Mouse (Mus musculus) midbrain, embryonic 15.5 days (tissue): ENCODE measurements around the gene Fndc3b. TPM values are rescaled to one million over a fixed set of nuclear protein-coding genes. Genes with fewer than 3 reads are reported as not detected.
A peak's percentile ranks its signal among the peaks of the same experiment; 100 is the strongest.

ENCODE experiments used
- ATAC-seq: fragments of 200-750 bp; cut with Nextera tagmentation; replicated peaks from 2 replicates; pipeline ENCODE4 v1.8.0; 2017; ENCODE audit warnings: moderate TSS enrichment
- H3K27ac ChIP-seq: fragments of 300-500 bp; sonication (generic); 2 replicates; pipeline ENCODE4 v1.5.1; 2015; ENCODE audit warnings: mild to moderate bottlenecking, inconsistent platforms
- H3K27me3 ChIP-seq: fragments of 300-500 bp; sonication (generic); replicated peaks from 2 replicates; pipeline ENCODE4 v1.6.1; 2015; ENCODE audit warnings: inconsistent platforms
- H3K36me3 ChIP-seq: fragments of 300-500 bp; sonication (generic); replicated peaks from 2 replicates; pipeline ENCODE4 v1.6.1; 2015; ENCODE audit warnings: inconsistent platforms
- H3K4me1 ChIP-seq: fragments of 300-500 bp; sonication (generic); 2 replicates; pipeline ENCODE4 v1.6.1; 2015; ENCODE audit warnings: inconsistent platforms
- H3K4me2 ChIP-seq: fragments of 300-500 bp; sonication (generic); 2 replicates; pipeline ENCODE4 v1.6.1; 2015; ENCODE audit warnings: inconsistent platforms, mild to moderate bottlenecking, moderate library complexity
- H3K4me3 ChIP-seq: fragments of 300-500 bp; sonication (generic); 2 replicates; pipeline ENCODE4 v1.5.1; 2015; ENCODE audit warnings: mild to moderate bottlenecking, inconsistent platforms
- H3K9ac ChIP-seq: fragments of 300-500 bp; sonication (generic); 2 replicates; pipeline ENCODE4 v1.6.1; 2015; ENCODE audit warnings: mild to moderate bottlenecking, inconsistent platforms
- H3K9me3 ChIP-seq: fragments of 300-500 bp; sonication (generic); 2 replicates; pipeline ENCODE4 v1.6.1; 2016; ENCODE audit warnings: inconsistent platforms
- WGBS: fragments of 180-500 bp; shearing (Covaris S2); methylation state at CpG from one replicate; pipeline ENCODE4 v1.1.7; 2015; ENCODE audit warnings: mixed read lengths; 5-methylcytosine and 5-hydroxymethylcytosine counted together
- polyA plus RNA-seq: library from polyadenylated mRNA; unstranded; fragments of >200 nt; fragmentation: Nextera tagmentation; extraction: Ambion mirVana; gene quantifications from 2 replicates; pipeline ENCODE4 v1.2.1, GENCODE M21; 2015

Fndc3b gene
- polyA plus RNA-seq, 1 experiment from 2014 or later = 9.7 TPM

DNA sequence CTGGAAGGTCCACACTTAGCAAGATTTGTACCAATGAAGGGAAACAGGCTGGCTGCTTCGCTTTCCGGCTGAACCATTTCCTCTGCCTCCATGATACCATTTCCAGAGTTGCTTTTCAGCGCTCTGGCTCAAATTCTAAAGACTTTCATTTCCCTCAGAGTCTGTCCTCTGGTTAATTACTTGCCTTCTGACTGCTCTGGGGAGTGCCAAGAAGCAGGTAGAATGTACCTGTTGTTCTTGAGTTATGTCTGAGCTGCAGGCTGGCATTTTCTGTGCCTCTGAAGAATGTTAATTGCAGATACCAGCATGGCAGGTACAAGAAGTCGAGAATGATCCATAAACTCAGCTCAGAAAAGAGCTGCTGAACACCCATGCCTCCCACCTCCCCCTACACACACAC lies 100.6 kb downstream of the Fndc3b start:
- Histone ChIP-seq H3K27me3 (no peaks in the 10 kb centered on the region), H3K27ac (no peak overlapping the region), H3K4me2 (no peak overlapping the region), H3K4me1 (peaks cover 3% of the 10 kb centered on the region), H3K36me3 (no peaks in the 10 kb centered on the region), H3K9ac (no peak overlapping the region), H3K9me3 (no peaks in the 10 kb centered on the region), H3K4me3 (no peak overlapping the region)
- no peak for ATAC-seq
- WGBS = 83% methylated on average over 4 of the region's 4 CpGs

DNA sequence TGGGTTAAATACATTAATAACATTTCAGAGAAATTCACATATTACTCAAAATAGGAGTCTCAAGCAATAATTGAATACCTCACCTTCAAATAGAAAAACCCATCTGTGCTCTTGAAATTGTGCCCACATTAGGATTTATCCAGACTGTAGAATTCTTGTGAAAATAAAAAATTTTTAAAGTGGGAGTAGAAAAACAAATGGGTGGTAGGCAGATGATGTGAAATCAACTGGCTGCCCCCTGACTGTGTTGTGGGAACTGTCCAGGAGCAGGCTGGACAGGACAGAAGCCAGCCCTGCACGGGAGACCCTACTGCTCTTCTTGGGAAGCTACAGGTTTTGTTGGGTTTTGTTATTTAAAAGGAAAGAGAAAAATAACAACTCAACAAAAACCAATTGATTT lies 101.0 kb downstream of the Fndc3b start:
- ATAC-seq = no peak
- H3K4me2 ChIP-seq = no peak overlapping the region
- H3K9me3 ChIP-seq = no peaks in the 10 kb centered on the region
- no peak overlapping the region for H3K4me3 ChIP-seq
- H3K9ac ChIP-seq = no peak overlapping the region
- H3K4me1 ChIP-seq = peaks cover 2% of the 10 kb centered on the region; the same call in 1 of the 2 replicates
- 80% methylated on average over 1 of the region's 1 CpGs for WGBS
- no peaks in the 10 kb centered on the region for H3K27me3 ChIP-seq
- no peaks in the 10 kb centered on the region for H3K36me3 ChIP-seq
- no peak overlapping the region for H3K27ac ChIP-seq

GRCm38 (mm10) chr3:27607796-27608151 lies 103.3 kb downstream of the Fndc3b start:
- no peak overlapping the region for H3K9ac ChIP-seq

DNA sequence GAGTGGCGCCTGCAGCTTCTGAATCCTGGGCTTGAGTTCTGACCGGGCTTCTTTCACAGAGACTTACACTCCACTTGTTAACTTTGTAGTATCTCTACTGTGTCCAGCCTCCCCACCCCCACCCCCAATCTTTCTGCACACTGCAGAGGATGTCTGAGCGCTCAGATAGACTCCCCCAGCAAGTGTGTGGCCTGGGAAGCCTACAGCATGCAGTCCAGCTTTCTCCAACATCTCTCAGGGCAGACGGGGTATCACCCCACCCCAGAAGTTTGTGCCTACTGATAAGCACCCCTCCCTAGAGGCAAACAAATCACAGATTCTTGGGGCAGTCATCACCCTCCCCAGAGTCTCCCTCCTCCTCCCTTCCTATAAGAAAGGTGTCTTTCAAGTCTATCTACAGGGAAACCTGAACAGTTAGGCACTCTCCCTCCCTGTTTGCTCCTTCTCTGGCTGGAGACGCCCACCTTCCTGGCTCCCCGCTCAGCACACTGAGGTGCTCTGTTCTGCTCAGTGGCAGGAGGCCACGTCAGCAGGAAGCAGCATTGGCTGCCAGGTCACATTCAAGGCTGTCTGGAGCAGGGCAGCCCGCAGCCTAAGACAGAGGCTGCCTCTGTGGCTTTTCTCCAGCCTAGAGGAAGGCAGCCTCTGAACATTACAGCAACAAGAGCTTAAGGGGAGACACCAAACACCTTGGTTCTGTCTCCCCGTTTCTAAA lies 103.9 kb downstream of the Fndc3b start:
- H3K4me2 ChIP-seq = no peak overlapping the region
- no peaks in the 10 kb centered on the region for H3K36me3 ChIP-seq
- H3K4me1 ChIP-seq = peaks cover 2% of the 10 kb centered on the region; the same call in 1 of the 2 replicates
- 0 out of 2 replicates have a peak overlapping the region, but pooled peaks have one; percentile 51 for H3K27ac ChIP-seq
- WGBS = 64% methylated on average over 9 of the region's 9 CpGs
- no peak overlapping the region for H3K9ac ChIP-seq
- no peaks in the 10 kb centered on the region for H3K9me3 ChIP-seq
- H3K4me3 ChIP-seq = no peak overlapping the region
- H3K27me3 ChIP-seq = no peaks in the 10 kb centered on the region
- peak; percentile 82 for ATAC-seq

More at GRCm38 (mm10) chr3:27607796-27608151, 103.3 kb downstream of the Fndc3b start:
- H3K4me1 ChIP-seq = peaks cover 2% of the 10 kb centered on the region; the same call in 1 of the 2 replicates
- H3K4me2 ChIP-seq = no peak overlapping the region
- H3K36me3 ChIP-seq = no peaks in the 10 kb centered on the region
- H3K27me3 ChIP-seq = no peaks in the 10 kb centered on the region
- no peaks in the 10 kb centered on the region for H3K9me3 ChIP-seq
- WGBS = 72% methylated on average over 7 of the region's 7 CpGs
- H3K27ac ChIP-seq = 0 out of 2 replicates have a peak overlapping the region, but pooled peaks have one; percentile 51
- no peak overlapping the region for H3K4me3 ChIP-seq
- ATAC-seq = no peak

- no peak for ATAC-seq
- 90% methylated on average over 6 of the region's 6 CpGs for WGBS
Observed at GRCm38 (mm10) chr3:27606626-27607025, 104.5 kb downstream of the Fndc3b start.

GRCm38 (mm10) chr3:27605613-27606012 lies 105.5 kb downstream of the Fndc3b start:
- H3K27me3 ChIP-seq = no peaks in the 10 kb centered on the region
- H3K9me3 ChIP-seq = no peaks in the 10 kb centered on the region
- 92% methylated on average over 4 of the region's 4 CpGs for WGBS
- no peak overlapping the region for H3K9ac ChIP-seq
- no peak overlapping the region for H3K4me2 ChIP-seq
- H3K4me1 ChIP-seq = peaks cover 5% of the 10 kb centered on the region; the same call in 1 of the 2 replicates
- no peaks in the 10 kb centered on the region for H3K36me3 ChIP-seq
- H3K4me3 ChIP-seq = no peak overlapping the region
- ATAC-seq = no peak
- H3K27ac ChIP-seq = no peak overlapping the region

More at GRCm38 (mm10) chr3:27606626-27607025, 104.5 kb downstream of the Fndc3b start:
- Histone ChIP-seq H3K4me1 (peaks cover 2% of the 10 kb centered on the region; the same call in 1 of the 2 replicates), H3K9ac (no peak overlapping the region), H3K36me3 (no peaks in the 10 kb centered on the region), H3K4me3 (no peak overlapping the region), H3K27ac (no peak overlapping the region), H3K27me3 (no peaks in the 10 kb centered on the region), H3K9me3 (no peaks in the 10 kb centered on the region), H3K4me2 (no peak overlapping the region)

GRCm38 (mm10) chr3:27605081-27605480 lies 106.0 kb downstream of the Fndc3b start:
- Histone ChIP-seq H3K27ac (no peak overlapping the region), H3K4me1 (peaks cover 5% of the 10 kb centered on the region; the same call in 1 of the 2 replicates), H3K36me3 (no peaks in the 10 kb centered on the region), H3K9ac (no peak overlapping the region), H3K4me2 (no peak overlapping the region), H3K4me3 (no peak overlapping the region), H3K9me3 (no peaks in the 10 kb centered on the region), H3K27me3 (no peaks in the 10 kb centered on the region)
- ATAC-seq = no peak
- WGBS = 95% methylated on average over 3 of the region's 3 CpGs

- peaks cover 5% of the 10 kb centered on the region; the same call in 1 of the 2 replicates for H3K4me1 ChIP-seq
- no peak for ATAC-seq
- H3K27ac ChIP-seq = no peak overlapping the region
- no peak overlapping the region for H3K4me2 ChIP-seq
- no peaks in the 10 kb centered on the region for H3K9me3 ChIP-seq
- H3K9ac ChIP-seq = no peak overlapping the region
- no peaks in the 10 kb centered on the region for H3K27me3 ChIP-seq
- H3K36me3 ChIP-seq = no peaks in the 10 kb centered on the region
- no peak overlapping the region for H3K4me3 ChIP-seq
- WGBS = 84% methylated on average over 4 of the region's 4 CpGs
Observed at GRCm38 (mm10) chr3:27604629-27605028, 106.5 kb downstream of the Fndc3b start.

GRCm38 (mm10) chr3:27603905-27604620 lies 107.0 kb downstream of the Fndc3b start:
- no peak overlapping the region for H3K9ac ChIP-seq
- no peak overlapping the region for H3K4me2 ChIP-seq
- H3K9me3 ChIP-seq = no peaks in the 10 kb centered on the region
- H3K4me3 ChIP-seq = no peak overlapping the region
- H3K27me3 ChIP-seq = no peaks in the 10 kb centered on the region
- 66% methylated on average over 13 of the region's 13 CpGs for WGBS
- no peaks in the 10 kb centered on the region for H3K36me3 ChIP-seq
- ATAC-seq = no peak
- no peak overlapping the region for H3K27ac ChIP-seq
- H3K4me1 ChIP-seq = peaks cover 5% of the 10 kb centered on the region; the same call in 1 of the 2 replicates

- no peaks in the 10 kb centered on the region for H3K36me3 ChIP-seq
- 66% methylated on average over 7 of the region's 7 CpGs for WGBS
- H3K27me3 ChIP-seq = no peaks in the 10 kb centered on the region
- H3K4me1 ChIP-seq = 0 out of 2 replicates have a peak, but pooled peaks cover 2% of the 10 kb centered on the region
- no peak overlapping the region for H3K27ac ChIP-seq
- no peak overlapping the region for H3K4me3 ChIP-seq
- H3K4me2 ChIP-seq = no peak overlapping the region
- no peak for ATAC-seq
- no peak overlapping the region for H3K9ac ChIP-seq
- H3K9me3 ChIP-seq = no peaks in the 10 kb centered on the region
Observed at GRCm38 (mm10) chr3:27600645-27601044, 110.5 kb downstream of the Fndc3b start.

GRCm38 (mm10) chr3:27600197-27600596 lies 110.9 kb downstream of the Fndc3b start:
- H3K4me1 ChIP-seq = 0 out of 2 replicates have a peak, but pooled peaks cover 2% of the 10 kb centered on the region
- no peak for ATAC-seq
- no peaks in the 10 kb centered on the region for H3K27me3 ChIP-seq
- H3K36me3 ChIP-seq = no peaks in the 10 kb centered on the region
- no peak overlapping the region for H3K4me3 ChIP-seq
- H3K4me2 ChIP-seq = no peak overlapping the region
- WGBS = 68% methylated on average over 4 of the region's 4 CpGs
- no peaks in the 10 kb centered on the region for H3K9me3 ChIP-seq
- H3K27ac ChIP-seq = no peak overlapping the region
- H3K9ac ChIP-seq = no peak overlapping the region
